Mouse (Mus musculus) embryo, embryonic 11 days (tissue): ENCODE data around the gene Rnf212.

Experiments used
- DNase-seq: peaks from one replicate; pipeline ENCODE4 v3.0.0-alpha.2; 2015

The Rnf212 gene

GRCm38 (mm10) chr5:108708981-108709731 lies 65.6 kb downstream of the Rnf212 start:
- no peak for DNase-seq

DNA sequence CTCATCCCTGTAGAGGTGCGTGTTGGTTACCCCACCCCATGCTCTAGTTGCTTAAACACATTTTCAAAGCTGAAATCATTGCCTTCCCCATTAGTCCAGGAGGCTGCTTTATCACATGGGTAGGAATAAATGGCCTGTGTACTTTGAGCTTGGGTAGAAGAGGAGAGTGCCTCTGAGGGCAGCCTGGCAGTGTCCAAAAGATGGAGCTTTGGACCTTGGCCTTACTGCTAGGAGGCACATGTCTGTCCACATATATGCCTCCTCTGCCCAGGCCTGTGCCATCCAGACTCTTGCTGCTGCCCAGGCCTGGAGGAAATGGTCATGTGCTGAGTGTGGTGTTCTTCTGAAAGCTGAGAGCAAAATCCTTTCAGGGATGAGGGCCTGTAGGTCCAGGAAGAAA lies 66.4 kb downstream of the Rnf212 start:
- no peak for DNase-seq

- DNase-seq = no peak
Observed at GRCm38 (mm10) chr5:108707758-108708157, 67.0 kb downstream of the Rnf212 start.

DNA sequence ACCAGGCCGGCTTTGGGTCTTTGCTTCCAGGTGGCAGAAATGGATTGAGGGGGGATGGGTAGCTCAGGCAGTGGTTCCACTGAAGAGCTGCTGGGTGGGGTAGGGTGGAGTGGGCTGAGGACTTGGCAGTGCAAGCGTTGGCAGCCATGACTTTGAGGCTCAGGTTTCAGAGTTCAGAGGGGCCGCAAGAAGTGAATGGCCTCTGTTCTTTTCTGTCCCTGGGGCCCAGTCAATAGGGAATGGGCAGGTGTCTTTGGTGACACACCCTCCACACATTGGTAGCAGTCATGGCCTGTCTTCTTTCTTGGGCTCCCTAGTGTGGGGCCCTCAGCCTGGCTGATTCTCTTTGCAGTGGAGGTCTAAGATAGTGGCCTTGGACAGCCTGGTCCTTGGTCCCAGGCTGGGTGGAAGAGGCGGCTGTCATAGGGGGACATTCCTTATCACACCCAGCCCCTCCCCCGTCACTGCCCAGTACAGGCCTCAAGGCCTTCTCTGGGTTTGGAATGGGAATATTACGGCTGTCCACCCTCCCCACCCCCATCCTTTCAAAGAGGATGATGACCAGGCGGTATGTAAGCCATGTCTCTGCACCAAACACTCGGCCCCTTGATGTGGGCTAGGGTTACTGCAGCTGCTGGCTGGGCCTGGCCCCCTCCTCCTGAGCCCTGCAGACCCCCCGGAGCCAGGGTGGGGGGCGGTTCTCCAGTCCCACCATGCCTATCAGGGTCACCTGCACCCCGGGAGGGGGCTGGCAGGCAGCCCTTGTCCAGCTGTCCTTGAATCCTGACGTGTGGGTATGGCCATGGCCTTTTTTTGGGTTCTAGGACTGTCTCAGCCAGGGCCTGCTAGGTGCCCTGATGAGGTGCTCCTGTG lies 70.8 kb downstream of the Rnf212 start:
- no peak for DNase-seq

DNA sequence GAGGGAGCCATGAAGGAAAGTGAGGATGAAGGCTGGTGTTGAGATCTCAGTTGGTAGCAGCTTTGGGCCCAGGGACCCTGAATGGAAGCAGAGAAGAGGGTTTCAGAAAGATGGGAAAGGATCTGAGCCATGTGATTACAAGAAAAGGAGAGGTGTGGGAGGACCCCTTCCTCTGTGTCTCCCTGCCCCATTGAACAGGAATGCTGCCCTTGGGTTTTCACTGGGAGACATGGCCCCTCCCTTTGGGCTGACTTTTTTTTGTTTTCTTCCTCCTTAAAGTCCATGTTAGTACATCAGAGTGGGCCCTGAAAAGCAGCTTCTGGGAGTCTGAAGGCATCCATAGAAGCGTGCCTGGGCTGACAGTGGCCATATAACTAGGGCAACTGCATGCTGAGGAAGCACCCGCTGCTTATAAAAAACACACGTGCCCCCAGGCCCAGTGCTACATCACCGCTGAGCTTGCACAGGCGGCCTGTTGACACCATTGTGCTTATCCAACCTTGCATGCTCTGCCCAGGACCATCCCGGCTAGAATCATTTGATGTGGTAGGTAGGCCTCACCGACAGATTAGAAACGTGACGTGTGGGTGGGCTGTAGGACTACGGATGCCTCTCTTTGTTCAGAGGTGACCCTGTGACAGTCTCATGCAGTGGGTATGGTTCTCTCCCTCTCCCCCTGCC lies 73.3 kb downstream of the Rnf212 start:
- no peak for DNase-seq

GRCm38 (mm10) chr5:108700346-108700745 lies 74.4 kb downstream of the Rnf212 start:
- peak; percentile 21 for DNase-seq

DNA sequence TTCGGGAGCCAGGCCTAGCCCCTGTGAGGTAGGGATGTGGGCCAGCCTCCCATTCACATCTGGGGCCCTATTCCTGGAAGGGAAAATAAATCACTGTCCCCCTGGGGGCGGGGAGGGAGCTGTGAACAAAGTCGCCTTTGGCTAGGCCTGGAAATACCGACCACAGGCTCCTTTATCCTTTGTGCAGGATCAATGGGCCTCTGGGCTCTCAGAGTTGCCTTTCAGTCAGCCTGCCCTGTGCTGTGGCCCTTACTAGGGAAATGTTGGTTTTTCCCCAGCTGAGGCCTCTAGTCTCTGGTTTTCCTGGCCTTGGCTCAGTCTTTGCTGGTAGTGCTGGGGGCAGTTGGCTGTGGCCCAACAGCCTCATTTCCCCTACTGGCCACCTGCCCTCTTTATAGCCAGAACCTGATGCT lies 77.4 kb downstream of the Rnf212 start:
- peak; percentile 78 for DNase-seq

DNA sequence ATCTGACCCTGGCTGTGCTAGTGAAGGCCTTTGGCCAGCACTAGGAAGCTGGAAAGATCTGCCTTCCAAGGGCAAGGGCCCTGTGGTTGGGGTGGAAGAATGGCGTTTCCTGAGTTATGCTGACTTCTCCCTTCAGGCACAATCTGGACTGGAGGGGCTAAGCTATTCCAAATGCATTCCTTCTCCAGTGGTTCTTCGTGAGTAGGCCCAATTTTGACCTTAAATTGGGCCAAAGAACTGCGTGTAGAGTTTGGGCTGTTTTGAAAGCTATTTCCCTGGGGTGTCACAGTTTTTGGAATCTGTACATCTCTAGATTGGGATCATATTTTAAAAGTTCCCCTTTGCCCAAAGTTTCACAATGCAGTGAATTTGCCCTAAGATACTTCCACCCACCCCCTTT lies 78.2 kb downstream of the Rnf212 start:
- DNase-seq = no peak

DNA sequence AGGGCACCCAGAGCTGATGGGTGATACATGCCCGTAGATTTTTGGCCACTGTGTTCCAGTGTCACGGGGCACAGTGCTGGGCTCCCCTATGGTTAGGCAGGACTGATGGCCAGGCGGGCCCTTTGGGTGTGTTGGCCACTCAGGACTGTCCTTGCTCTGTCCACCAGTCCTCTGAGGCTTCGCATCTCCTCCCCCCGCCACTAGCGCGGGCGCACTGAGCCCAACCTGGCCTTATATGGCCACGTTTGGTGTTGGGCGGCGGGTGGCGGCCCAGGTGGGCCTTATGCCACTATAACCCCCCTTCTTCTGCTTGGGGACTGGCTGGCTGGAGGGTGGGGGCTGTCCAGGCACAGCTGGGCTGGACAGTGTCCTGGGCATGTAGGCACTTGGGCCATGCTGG lies 78.9 kb downstream of the Rnf212 start:
- DNase-seq = no peak

GRCm38 (mm10) chr5:108694352-108695261 lies 80.2 kb downstream of the Rnf212 start:
- DNase-seq = peak; percentile 67

DNA sequence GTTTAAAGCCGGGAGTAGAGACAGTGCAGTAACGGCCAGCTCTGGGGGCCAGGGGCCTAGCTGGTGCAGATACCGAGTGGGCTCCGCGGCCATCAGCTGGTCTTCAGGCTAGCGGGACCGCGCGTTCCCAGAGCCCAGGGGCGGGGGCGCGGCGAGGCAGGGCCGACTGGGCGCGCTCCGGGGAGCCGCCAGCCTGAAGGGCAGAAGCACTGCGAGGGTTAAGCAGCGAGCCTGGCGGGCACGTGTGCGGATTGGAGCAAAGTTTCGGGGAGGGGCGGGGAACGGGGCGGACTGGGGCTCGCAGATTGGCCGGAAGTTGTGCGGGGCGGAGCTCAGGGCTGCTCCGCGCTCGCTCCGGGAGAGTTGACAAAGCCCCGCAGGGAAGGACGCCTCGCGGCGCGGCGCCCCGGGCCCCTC lies 80.9 kb downstream of the Rnf212 start:
- DNase-seq = peak; percentile 97

- peak; percentile 68 for DNase-seq
Observed at GRCm38 (mm10) chr5:108692271-108692670, 82.5 kb downstream of the Rnf212 start, which contains the start of gene Fgfrl1. Gene Fgfrl1 (plus strand): TSS chr5:108692382.

- no peak for DNase-seq
Observed at GRCm38 (mm10) chr5:108691152-108691551, 83.6 kb downstream of the Rnf212 start.

GRCm38 (mm10) chr5:108689091-108689490 lies 85.7 kb downstream of the Rnf212 start:
- DNase-seq = no peak

GRCm38 (mm10) chr5:108680871-108681270 lies 93.9 kb downstream of the Rnf212 start:
- DNase-seq = no peak

- no peak for DNase-seq
Observed at GRCm38 (mm10) chr5:108679909-108680308, 94.9 kb downstream of the Rnf212 start.
